Mouse (Mus musculus) kidney, adult 2 months (tissue): Measurements from ENCODE around the gene Pgs1. TPM values are rescaled to one million over a fixed set of nuclear protein-coding genes. Genes with fewer than 3 reads are reported as not detected.
A peak's percentile ranks its signal among the peaks of the same experiment; 100 is the strongest.

Experiments used
- DNase-seq: peaks from one replicate; pipeline ENCODE4 v3.0.0; 2021
- H3K27ac ChIP-seq: fragments of 200-500 bp; 2 replicates; pipeline ENCODE4 v1.5.1; 2012; ENCODE audit warnings: low read depth, low read length, control low read depth, inconsistent platforms; ENCODE audit not compliant: insufficient read depth
- H3K27me3 ChIP-seq: fragments of 200-500 bp; replicated peaks from 2 replicates; pipeline ENCODE4 v1.6.1; 2012; ENCODE audit warnings: mild to moderate bottlenecking, moderate library complexity, low read length, inconsistent platforms; ENCODE audit not compliant: control insufficient read depth, insufficient read depth
- H3K36me3 ChIP-seq: fragments of 200-500 bp; 2 replicates; pipeline ENCODE4 v1.6.1; 2012; ENCODE audit warnings: mild to moderate bottlenecking, moderate library complexity, low read length, inconsistent platforms; ENCODE audit not compliant: control insufficient read depth, insufficient read depth
- H3K4me1 ChIP-seq: fragments of 200-500 bp; 2 replicates; pipeline ENCODE4 v1.6.1; 2011; ENCODE audit warnings: low read length; ENCODE audit not compliant: control insufficient read depth, insufficient read depth
- H3K4me3 ChIP-seq: fragments of 200-500 bp; 2 replicates; pipeline ENCODE4 v1.5.1; 2011; ENCODE audit warnings: mild to moderate bottlenecking, low read depth, low read length, control low read depth; ENCODE audit not compliant: insufficient read depth
- CTCF ChIP-seq: fragments of 200-500 bp; conservative IDR thresholded peaks from 2 replicates; pipeline ENCODE4 v1.5.1; 2011; ENCODE audit warnings: low read depth, mild to moderate bottlenecking, control low read depth, low read length, moderate library complexity, mixed read lengths; ENCODE audit not compliant: insufficient read depth, insufficient read length
- POLR2A ChIP-seq: fragments of 200-500 bp; IDR thresholded peaks from one replicate; pipeline ENCODE4 v1.6.1; 2011; ENCODE audit warnings: low read depth, low read length, control low read depth
- WGBS: fragments of 180-500 bp; shearing (Covaris S2); methylation state at CpG from one replicate; pipeline ENCODE4 v1.1.7; 2018; 5-methylcytosine and 5-hydroxymethylcytosine counted together
- polyA plus RNA-seq: library from polyadenylated mRNA; depleted of rRNA; stranded (reverse); fragments of >200 nt; gene quantifications from 2 replicates; pipeline ENCODE4 v1.2.3, GENCODE M21; 2012

Gene Pgs1
- polyA plus RNA-seq, 1 experiment: 29.7 TPM

GRCm38 (mm10) chr11:117972656-117973558 is 13.2 kb upstream of the Pgs1 start:
- H3K36me3 ChIP-seq: no peaks in the 10 kb centered on the region
- no peak overlapping the region for H3K4me3 ChIP-seq
- no peaks in the 10 kb centered on the region for H3K27me3 ChIP-seq
- H3K4me1 ChIP-seq: peaks cover 8% of the 10 kb centered on the region; the same call in 1 of the 2 replicates
- H3K27ac ChIP-seq: no peak overlapping the region
- 90% methylated on average over 11 of the region's 11 CpGs for WGBS
- TF ChIP-seq CTCF (no peak), POLR2A (no peak)
- no peak for DNase-seq

- Histone ChIP-seq H3K36me3 (no peaks in the 10 kb centered on the region), H3K4me1 (peaks cover 8% of the 10 kb centered on the region; the same call in 1 of the 2 replicates), H3K27ac (no peak overlapping the region), H3K4me3 (no peak overlapping the region), H3K27me3 (no peaks in the 10 kb centered on the region)
- 54% methylated on average over 5 of the region's 5 CpGs for WGBS
- no peak for TF ChIP-seq CTCF
- no peak for TF ChIP-seq POLR2A
- DNase-seq: no peak
These were observed 12.5 kb upstream of the Pgs1 start for GRCm38 (mm10) chr11:117973569-117973968.

GRCm38 (mm10) chr11:117974327-117975125 is 11.6 kb upstream of the Pgs1 start:
- no peak overlapping the region for H3K27ac ChIP-seq
- 73% methylated on average over 14 of the region's 14 CpGs for WGBS

GRCm38 (mm10) chr11:117975211-117975967 is 10.7 kb upstream of the Pgs1 start:
- no peaks in the 10 kb centered on the region for H3K36me3 ChIP-seq
- H3K4me3 ChIP-seq: no peak overlapping the region
- DNase-seq: no peak
- peaks cover 5% of the 10 kb centered on the region; the same call in 1 of the 2 replicates for H3K4me1 ChIP-seq
- TF ChIP-seq POLR2A (no peak), CTCF (no peak)
- H3K27me3 ChIP-seq: no peaks in the 10 kb centered on the region
- H3K27ac ChIP-seq: no peak overlapping the region
- 46% methylated on average over 18 of the region's 18 CpGs for WGBS

More at GRCm38 (mm10) chr11:117974327-117975125, 11.6 kb upstream of the Pgs1 start:
- H3K27me3 ChIP-seq: no peaks in the 10 kb centered on the region
- H3K4me3 ChIP-seq: no peak overlapping the region
- no peaks in the 10 kb centered on the region for H3K36me3 ChIP-seq
- no peak for DNase-seq
- TF ChIP-seq POLR2A: no peak
- no peak for TF ChIP-seq CTCF
- H3K4me1 ChIP-seq: peaks cover 7% of the 10 kb centered on the region; the same call in 1 of the 2 replicates

GRCm38 (mm10) chr11:117976081-117976582 is 10.0 kb upstream of the Pgs1 start:
- WGBS: 23% methylated on average over 8 of the region's 8 CpGs
- Histone ChIP-seq H3K27me3 (no peaks in the 10 kb centered on the region), H3K36me3 (no peaks in the 10 kb centered on the region), H3K4me1 (peaks cover 5% of the 10 kb centered on the region; the same call in 1 of the 2 replicates), H3K4me3 (no peak overlapping the region), H3K27ac (no peak overlapping the region)
- TF ChIP-seq CTCF (no peak), POLR2A (no peak)
- peak; percentile 74 for DNase-seq

- Histone ChIP-seq H3K27ac (no peak overlapping the region), H3K27me3 (no peaks in the 10 kb centered on the region), H3K4me1 (peaks cover 5% of the 10 kb centered on the region; the same call in 1 of the 2 replicates), H3K36me3 (no peaks in the 10 kb centered on the region), H3K4me3 (no peak overlapping the region)
- 80% methylated on average over 5 of the region's 5 CpGs for WGBS
- no peak for DNase-seq
- TF ChIP-seq CTCF (no peak), POLR2A (no peak)
These were observed 8.3 kb upstream of the Pgs1 start for GRCm38 (mm10) chr11:117977694-117978360.
